Mouse (Mus musculus): ENCODE results near the gene Rnf182.

Rnf182 gene

DNA sequence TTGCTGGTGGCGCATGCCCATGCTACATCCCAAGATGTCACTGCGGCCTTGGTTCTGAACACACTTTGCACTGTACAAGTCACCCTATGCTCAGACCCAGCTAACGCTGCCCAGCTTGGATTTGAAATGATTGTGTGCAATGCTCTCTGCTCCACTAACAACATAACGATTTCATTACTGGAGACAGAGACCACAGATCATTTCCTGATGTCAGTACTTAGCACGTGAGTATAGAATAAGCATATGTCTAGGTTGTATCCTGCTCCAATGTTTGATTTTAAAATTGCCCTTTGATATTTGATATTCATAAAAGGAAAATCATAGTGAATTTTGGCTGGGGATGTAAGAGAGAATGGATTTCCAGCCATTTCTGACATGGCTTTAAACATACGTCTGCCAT is 3.5 kb upstream of the Rnf182 start:
- DNase-seq (ENCODE audit: inconsistent age in 2 of 2, low spot score in 1 of 2): no peak

DNA sequence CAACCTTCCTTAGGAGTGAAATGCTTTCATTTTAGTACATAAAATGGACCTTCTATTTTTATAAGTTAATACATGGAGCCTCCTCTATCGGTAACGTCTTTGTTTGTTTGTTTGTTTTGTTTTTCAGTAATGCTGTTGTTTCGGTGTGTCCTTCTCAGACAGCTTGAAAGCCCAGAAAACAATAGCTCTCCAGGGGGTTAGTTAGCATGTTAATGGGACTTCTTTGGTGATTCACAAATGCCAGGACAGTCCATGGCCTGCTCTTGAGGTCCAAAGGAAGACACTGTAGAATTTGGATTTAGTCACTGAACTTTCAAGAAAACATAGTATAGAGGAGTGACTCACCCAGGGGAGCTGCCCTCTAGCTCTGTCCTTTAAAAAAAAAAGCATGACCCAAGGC is 843 bp upstream of the Rnf182 start:
- no peak for DNase-seq (ENCODE audit: inconsistent age in 2 of 2, low spot score in 1 of 2)

DNA sequence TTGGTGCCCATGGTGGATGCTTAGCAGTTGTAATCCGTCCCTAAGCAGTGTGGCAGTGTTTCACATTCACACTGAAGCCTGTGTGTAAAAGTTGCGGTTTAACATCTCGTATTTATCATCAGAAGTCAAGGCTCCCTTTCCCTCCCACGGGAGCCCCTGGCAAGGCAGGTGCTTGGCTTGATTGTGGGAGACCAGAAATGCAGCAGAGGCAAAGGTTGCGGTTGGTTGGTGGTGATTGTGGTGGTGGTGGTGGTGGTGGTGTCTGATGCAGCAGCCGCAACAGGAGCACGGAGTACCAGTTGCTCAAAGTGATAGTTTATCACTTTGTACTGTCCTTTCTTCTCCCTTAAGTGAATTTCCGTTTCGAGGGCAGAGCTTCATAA is 325 bp upstream of the Rnf182 start:
- DNase-seq (ENCODE audit: inconsistent age in 2 of 2, low spot score in 1 of 2): peak in 1 of 2 experiments; percentile 37

DNA sequence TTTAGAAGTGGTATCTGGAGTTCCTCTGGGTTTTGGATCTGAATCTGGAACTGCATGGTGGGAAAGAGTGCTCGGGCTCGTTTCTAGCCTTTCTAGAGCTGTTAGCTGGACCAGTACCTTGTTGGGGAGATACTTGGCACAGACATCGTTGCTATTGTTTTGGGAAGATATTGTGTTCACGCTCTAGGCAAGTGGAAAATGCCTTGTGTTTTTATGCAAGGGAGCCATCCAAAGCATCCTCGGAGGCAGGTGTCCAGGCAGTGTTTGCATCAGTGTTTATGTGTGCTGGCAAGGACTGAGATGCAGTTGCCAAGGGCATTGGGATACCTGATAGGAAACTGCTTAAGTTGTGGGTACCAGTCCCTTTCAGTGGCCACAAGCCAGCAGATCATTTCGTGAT is 1.0 kb downstream of the Rnf182 start:
- peak in 1 of 2 experiments; percentile 23 for DNase-seq (ENCODE audit: inconsistent age in 2 of 2, low spot score in 1 of 2)

DNA sequence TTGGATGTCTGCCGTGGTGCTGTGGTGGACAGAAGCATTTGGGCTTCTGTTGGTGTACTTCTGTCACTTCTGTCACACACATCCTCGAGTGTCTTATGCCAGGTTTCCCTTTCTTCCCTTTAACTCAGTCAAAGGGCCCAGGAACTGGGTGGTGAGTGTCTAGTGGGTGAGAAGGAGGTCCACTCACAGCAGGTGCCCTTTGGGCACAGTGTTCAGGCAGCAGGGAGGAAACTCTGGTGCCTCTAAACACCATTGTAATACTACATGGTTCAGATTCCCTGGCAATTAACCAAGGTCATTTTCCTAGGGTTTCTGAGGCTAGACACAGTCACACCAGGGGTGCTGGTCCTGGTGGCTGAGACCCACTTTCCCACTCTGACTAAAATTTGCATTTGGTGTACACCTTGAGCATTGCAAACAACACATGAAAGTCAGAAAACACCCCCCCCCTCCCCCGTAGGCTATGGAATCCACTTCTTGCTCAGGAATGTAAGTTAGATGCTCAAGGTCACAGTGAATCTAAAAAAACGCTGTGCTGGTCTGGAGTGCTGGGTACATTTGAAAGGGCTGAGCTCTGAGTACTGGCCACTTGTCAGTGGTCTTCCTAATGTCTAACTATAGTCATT is 4.2 kb downstream of the Rnf182 start:
- DNase-seq (ENCODE audit: inconsistent age in 2 of 2, low spot score in 1 of 2): no peak

DNA sequence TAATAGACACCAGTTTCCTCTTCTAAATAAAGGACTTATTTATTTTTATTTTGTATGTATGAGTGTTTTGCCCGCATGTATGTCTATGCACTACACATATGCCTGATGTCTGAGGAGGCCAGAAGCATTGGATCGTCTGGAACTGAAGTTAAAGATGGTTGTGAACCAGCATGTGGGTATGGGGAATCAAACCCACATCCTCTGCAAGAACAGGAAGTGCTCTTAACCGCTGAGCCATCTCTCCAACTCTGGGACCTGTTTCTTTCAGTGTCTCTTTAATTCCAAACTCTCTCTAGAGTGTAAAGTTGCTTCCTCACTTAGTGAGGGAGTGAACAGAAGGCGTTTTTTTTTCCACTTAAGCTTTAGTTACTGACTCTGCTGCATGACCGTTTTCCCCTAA is 12.4 kb downstream of the Rnf182 start:
- no peak for DNase-seq (ENCODE audit: inconsistent age in 2 of 2, low spot score in 1 of 2)

DNA sequence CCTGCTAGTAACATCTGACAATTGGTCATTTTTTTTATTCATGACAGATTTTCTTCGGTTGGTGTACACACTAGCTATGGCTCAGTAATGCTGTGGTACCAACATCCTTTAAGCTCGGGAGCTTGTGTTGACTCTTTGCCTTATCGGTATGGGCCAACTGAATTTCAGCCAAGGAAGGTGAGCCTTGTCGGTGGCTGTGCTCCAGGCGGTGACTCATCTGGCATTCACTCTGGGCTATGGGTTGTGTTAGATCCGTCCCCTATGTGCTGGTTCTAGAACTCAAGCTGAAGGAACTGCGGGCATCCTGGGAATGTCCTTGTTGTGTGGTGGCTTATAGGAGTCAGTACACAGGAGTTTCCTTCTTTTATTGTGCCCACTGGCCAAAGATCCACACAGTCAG is 14.3 kb downstream of the Rnf182 start:
- DNase-seq (ENCODE audit: inconsistent age in 2 of 2, low spot score in 1 of 2): peak; percentile 51 to 83

DNA sequence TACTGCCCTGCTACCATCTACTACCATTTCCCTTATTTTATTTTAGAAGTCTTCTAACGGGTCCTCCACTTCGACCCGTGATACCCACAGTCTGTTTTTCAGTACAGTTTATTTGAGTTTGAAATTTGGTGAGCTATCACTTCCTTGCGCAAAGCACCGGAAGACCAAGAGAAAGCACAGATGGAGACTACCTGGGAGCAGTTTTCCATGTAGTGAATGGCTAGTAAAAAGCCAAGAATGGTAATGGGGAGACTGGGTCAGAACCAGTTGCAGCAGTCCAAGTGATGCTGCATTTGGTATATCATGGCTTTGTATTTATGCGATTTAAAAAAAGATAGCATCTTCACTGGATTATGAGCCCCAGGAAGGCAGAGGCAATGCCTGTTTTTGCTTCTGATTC is 15.8 kb downstream of the Rnf182 start:
- no peak for DNase-seq (ENCODE audit: inconsistent age in 2 of 2, low spot score in 1 of 2)

DNA sequence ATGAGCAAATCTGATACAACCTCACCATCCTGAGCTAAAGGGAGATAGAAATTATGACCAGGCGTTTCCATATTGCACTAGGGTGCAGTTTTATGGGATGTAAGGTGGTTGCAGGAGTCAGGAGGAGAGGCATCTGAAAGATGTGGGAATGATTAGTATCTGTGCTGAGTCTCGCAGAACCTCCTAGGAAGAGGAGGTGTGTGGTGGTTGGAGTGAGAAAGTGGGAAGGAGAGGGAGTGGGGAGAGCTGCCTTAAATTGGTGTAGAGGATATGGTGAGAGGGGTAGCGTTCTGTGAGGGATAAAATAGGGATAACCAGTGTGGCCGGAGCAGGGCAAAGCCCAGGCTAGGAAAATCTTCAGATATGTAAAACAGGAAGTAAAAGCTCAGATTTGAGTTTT is 17.5 kb downstream of the Rnf182 start:
- no peak for DNase-seq (ENCODE audit: inconsistent age in 2 of 2, low spot score in 1 of 2)

DNA sequence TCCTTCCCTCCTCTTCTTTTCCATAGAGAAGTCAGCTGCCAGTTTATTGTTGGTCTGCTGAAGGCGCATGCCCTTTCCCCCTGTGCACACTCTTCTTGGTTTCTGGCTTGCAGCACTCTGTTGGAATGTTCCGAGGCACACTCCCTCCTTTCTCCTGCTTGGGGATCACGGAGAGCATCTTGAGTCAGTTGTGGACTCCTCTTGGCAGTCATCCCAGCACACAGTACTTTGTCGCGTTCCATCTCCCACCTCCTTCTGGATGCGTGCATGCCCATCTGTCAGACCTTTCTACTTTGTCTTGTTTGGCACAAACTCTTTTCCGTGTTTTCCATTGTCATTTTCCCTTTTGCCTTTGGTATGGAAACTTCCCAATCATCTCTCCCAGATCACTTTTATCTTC is 22.2 kb downstream of the Rnf182 start:
- no peak for DNase-seq (ENCODE audit: inconsistent age in 2 of 2, low spot score in 1 of 2)

DNA sequence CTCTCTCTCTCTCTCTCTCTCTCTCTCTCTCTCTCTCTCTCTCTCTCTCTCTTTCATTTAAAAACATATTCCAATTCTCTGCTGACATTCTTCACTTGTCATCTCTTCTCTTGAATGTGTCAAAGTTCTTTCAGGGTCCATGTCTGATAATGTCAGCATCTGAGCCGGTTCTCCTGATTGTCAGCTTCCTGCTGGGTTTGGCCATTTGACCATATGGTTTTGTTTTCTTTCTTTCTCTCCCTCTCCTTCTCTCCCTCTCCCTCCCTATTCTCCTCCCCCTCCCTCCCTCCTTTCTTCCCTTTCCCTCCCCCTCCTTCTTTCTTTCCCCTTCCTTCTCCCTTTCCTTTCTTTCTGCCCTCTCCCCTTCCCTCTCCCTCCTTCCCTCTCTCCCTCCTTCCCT is 29.5 kb downstream of the Rnf182 start:
- no peak for DNase-seq (ENCODE audit: inconsistent age in 2 of 2, low spot score in 1 of 2)

DNA sequence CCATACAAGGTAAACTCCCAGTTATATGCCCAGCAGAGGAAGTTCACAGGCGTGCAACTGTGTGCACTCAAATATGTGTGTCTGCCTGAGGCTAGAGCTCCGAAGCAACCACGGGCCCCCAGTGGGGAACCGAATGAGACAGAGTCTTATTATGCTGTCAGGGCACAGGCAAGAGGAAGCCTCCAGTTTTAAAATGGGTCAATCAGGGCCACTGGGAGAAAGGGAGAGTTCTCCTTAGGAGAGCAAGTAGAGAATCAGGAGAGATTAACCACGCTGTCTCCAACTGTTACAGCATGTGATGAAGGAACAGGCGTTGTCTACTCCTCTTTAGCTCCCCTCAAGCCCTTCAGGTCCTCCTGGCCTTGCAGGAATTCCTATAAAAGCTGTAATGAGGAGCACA is 33.0 kb downstream of the Rnf182 start:
- no peak for DNase-seq (ENCODE audit: inconsistent age in 2 of 2, low spot score in 1 of 2)

DNA sequence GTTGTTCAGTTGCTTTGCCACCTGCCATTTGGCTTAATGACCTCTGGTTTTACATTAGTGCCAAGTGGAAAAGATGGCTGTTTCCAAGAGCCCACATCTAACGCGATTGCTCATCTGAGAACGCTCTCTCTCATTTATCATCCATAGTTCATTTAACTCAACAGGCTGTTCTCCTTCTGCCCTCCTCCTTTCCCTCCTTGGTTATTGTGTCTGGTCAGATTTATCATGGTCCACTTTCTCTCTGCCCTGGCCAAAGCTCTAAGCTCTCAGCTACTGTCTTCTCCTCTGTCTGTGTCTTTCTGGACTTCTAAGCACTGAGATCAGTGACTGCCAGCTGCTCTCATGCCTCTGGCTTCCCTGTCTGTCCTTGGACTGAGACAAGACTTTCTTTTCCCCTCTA is 35.8 kb downstream of the Rnf182 start:
- DNase-seq (ENCODE audit: inconsistent age in 2 of 2, low spot score in 1 of 2): no peak

DNA sequence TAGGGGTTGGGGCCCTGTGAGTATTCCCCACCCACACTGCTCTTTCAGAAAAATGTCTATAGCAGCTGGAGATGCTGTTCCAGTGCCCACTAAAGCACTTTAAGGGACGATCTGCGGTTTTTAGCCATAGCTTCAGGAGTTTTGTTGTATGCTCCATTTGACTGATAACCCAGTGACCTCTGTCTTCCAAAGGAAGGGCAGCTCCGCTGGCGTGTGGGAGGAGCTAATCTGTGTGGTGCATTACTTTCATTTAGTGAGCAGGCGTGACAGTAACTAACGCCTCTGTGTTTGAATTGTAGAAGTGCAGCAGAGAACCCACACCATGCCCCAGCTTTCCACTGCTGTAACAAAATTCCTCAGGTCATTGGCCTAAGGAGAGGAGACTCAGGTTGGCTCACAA is 38.6 kb downstream of the Rnf182 start:
- DNase-seq (ENCODE audit: inconsistent age in 2 of 2, low spot score in 1 of 2): peak in 1 of 2 experiments; percentile 37

DNA sequence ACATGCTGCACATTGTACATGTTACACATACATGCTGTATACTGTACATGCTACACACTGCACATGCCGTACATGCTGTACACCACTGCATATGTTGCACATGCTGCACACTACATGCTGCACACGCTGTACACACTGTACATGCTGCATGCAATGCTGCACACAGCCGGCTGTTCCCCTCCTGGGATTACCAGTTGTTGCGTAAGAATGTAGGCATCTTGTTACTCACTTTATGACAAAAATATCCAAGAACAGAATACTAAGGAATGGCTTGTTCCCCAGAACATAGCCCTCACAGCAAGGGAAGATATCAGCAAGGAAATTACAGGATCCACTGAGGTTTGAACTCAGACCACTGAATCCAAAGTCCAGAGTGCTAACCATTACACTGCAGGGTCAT is 47.7 kb downstream of the Rnf182 start:
- DNase-seq (ENCODE audit: inconsistent age in 2 of 2, low spot score in 1 of 2): no peak

DNA sequence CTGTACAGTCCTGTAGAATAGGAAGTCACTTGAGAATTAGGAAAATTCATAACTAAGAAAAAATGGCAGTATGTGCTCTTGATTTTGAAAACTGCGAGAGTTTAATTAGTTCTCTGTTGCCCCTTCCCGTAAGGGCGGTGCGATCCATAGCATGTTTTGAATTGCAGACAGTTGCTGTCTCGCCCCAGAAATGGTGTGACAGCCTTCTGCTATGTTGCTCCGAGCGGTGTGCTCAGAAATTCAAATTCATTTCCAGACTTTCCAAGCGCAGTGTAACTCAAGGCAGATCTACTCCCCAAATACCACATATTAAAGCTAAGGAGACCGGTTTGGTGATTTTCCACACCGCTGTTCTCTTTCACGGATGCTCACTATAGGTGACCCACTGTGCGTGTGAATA is 50.6 kb downstream of the Rnf182 start:
- no peak for DNase-seq (ENCODE audit: inconsistent age in 2 of 2, low spot score in 1 of 2)

DNA sequence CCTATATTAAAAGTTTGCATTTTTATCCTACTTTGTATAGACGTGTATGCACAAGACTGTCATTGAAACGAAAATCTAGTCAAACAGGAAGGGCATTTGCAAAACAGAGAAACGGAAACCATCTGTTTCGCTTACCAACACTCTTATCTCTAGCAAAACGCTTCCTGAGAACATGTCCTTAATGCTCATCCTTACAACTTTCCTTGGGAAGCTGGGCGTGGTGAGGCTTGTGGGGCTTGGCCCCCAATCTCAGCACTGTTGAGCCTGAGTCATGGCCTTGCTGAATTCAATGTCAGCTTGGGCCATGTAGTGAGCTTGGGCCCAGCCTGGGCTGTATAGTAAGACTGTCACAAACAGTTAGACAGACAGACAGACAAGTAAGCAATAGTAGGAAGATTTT is 51.4 kb downstream of the Rnf182 start:
- no peak for DNase-seq (ENCODE audit: inconsistent age in 2 of 2, low spot score in 1 of 2)

DNA sequence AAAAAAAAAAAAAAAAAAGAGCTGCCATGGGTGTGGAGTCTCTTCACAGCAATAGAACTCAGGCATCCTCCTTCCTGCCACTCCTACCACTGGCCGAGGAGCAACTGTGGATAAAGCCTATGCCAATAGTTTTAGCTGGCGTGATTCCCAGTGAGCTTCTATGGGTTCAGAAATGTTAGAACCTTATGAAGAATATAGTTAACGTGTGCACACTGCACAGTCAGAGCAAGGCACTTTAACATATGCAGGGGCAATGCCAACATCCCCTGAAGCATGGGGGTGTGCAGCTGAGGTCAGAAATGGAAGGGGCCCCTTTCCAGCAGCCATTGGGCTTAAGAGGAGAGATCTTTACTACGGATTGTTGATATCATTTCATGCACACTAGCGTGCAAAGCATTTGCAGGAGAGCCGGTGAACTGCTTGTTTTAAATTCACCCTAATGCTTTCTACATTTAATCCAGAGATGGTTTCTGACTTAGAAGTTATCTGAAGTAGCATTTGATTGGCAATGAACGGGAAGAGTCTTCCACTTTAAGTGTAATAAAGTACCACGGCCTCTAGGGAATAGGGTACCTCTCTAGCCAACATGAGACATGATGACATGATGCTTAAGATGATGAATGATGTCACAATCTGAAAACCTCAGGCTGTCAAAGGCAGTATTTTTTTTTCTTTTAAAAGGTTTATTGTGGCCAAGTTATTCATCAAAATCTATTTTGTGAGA is 61.8 kb downstream of the Rnf182 start:
- DNase-seq (ENCODE audit: inconsistent age in 2 of 2, low spot score in 1 of 2): no peak

DNA sequence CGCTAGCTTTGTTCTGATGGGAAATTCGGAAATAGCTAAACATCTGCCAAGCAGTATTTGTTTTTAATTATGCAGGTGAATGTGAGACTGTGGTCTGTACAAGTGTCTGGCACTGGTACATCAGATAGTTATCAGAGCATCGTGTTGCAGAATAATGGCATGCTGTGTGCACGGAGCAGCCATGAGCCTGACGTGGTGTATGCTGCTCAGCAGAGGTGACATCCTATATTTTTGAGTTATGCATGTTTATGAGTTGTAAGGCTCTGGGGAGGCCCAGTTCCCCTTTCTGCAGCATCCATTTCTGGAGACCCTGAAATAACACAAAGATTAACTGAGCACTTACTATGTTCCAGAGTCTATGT is 62.4 kb downstream of the Rnf182 start:
- no peak for DNase-seq (ENCODE audit: inconsistent age in 2 of 2, low spot score in 1 of 2)

DNA sequence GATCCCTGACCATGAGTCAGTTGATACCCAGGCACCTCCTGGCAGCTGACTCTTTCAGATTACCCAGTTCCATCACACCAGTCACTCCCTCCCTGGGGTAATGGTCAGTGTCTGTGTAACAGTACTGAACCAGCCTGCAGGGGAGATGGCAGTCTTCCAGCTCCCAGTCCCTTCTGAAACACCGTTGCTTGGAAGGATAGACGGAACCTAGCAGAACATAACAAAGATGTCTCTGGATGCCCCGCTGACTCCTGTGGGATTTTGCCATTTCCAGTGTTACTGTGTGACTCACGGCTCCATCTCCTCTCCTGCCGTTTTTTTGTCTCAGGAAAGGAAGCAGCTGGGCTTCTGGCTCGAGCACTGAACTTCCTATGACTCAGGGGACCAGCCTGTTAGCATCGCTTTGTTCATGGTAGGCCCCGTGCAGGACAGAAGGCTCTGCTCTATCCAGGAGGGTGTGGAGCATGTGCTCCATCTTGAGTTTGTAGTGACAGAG is 69.0 kb downstream of the Rnf182 start:
- peak; percentile 25 to 53 for DNase-seq (ENCODE audit: inconsistent age in 2 of 2, low spot score in 1 of 2)

DNA sequence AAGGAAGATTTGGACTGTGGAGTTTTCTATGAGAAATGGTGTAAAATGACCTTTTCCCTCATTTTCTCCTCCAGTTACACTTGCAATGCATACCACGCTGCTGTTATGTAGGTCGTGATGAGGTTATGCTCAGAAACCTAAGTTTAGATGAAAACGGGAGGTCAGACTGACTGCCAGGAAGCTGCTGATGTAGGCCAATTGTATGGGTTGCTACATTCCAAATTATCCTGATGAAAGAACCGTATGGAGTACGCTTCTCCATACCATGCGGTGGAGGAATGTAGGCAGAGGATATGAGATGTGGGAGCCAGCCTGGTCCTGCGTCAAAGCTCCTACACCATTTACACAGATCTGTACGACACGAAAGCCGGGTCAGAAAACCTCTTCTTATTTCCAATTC is 72.6 kb downstream of the Rnf182 start:
- DNase-seq (ENCODE audit: inconsistent age in 2 of 2, low spot score in 1 of 2): no peak

DNA sequence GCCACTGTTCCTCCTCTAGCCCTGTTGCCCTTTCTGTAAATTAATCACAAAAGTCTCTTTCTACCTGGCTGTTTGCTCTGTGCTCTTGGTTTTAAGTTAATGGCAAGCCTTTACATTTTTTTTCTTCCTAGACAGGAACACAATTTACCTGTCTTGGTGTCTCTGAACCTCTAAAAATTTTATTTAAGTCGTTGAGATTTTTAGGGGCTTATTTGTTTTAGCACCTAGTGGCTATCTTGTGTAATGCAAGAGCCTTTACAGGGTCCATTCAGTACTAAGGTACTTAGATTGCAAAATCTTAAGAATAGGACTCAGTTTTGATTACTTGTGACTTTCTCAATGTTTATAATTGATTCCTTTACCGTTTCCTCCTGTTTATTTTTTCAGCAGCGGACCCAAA is 76.2 kb downstream of the Rnf182 start:
- no peak for DNase-seq (ENCODE audit: inconsistent age in 2 of 2, low spot score in 1 of 2)

DNA sequence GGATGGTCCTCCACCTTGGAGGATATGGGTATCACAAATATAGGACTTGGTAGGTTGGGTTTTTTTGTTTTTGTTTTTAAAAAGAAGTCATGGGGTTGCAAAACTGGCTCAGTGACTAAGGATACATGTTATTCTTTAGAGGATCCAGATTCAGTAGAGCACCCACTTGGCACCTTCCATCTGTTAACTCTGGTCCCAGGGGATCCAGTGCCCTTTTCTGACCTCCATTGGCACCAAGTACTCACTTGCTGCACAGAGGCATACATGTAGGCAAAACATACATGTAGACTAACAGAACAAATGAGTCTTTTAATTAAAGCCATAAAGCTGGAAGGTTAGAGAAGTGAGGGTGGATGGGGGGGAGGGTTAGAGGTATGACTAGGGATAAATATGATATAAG is 80.0 kb downstream of the Rnf182 start:
- no peak for DNase-seq (ENCODE audit: inconsistent age in 2 of 2, low spot score in 1 of 2)
